Mouse (Mus musculus): ENCODE measurements around the gene Arhgap28. TPM values are rescaled to one million over a fixed set of nuclear protein-coding genes. Genes with fewer than 3 reads are reported as not detected.

Gene Arhgap28
- polyA plus RNA-seq, 1 experiment from 2014 or later: 6.9 TPM

GRCm38 (mm10) chr17:67985532-67985931, 18.4 kb downstream of the Arhgap28 start:
- 63% methylated on average over 4 of the region's 4 CpGs for WGBS
- Histone ChIP-seq H3K4me2 (replicated peaks) (no peak overlapping the region), H3K4me1 (replicated peaks) (0 out of 2 replicates have a peak, but pooled peaks cover 3% of the 10 kb centered on the region), H3K36me3 (no peaks in the 10 kb centered on the region), H3K4me3 (replicated peaks) (no peak overlapping the region), H3K9ac (replicated peaks) (no peak overlapping the region), H3K27me3 (no peaks in the 10 kb centered on the region), H3K9me3 (no peaks in the 10 kb centered on the region), H3K27ac (no peak overlapping the region)
- ATAC-seq: no peak

GRCm38 (mm10) chr17:67980573-67980972, 23.3 kb downstream of the Arhgap28 start:
- Histone ChIP-seq H3K27me3 (no peaks in the 10 kb centered on the region), H3K4me1 (replicated peaks) (peaks cover 4% of the 10 kb centered on the region), H3K4me2 (replicated peaks) (no peak overlapping the region), H3K9ac (replicated peaks) (no peak overlapping the region), H3K27ac (no peak overlapping the region), H3K4me3 (replicated peaks) (no peak overlapping the region), H3K36me3 (no peaks in the 10 kb centered on the region), H3K9me3 (no peaks in the 10 kb centered on the region)
- WGBS: 83% methylated on average over 3 of the region's 3 CpGs
- ATAC-seq: no peak

GRCm38 (mm10) chr17:67979248-67979647, 24.7 kb downstream of the Arhgap28 start:
- no peak for ATAC-seq
- Histone ChIP-seq H3K27ac (no peak overlapping the region), H3K9ac (replicated peaks) (no peak overlapping the region), H3K27me3 (no peaks in the 10 kb centered on the region), H3K36me3 (no peaks in the 10 kb centered on the region), H3K9me3 (no peaks in the 10 kb centered on the region), H3K4me2 (replicated peaks) (no peak overlapping the region), H3K4me1 (replicated peaks) (peaks cover 4% of the 10 kb centered on the region), H3K4me3 (replicated peaks) (no peak overlapping the region)
- WGBS: 90% methylated on average over 5 of the region's 5 CpGs

- Histone ChIP-seq H3K4me2 (replicated peaks) (no peak overlapping the region), H3K9me3 (no peaks in the 10 kb centered on the region), H3K4me3 (replicated peaks) (no peak overlapping the region), H3K27ac (no peak overlapping the region), H3K27me3 (no peaks in the 10 kb centered on the region), H3K9ac (replicated peaks) (no peak overlapping the region), H3K4me1 (replicated peaks) (peaks cover 4% of the 10 kb centered on the region), H3K36me3 (no peaks in the 10 kb centered on the region)
- 57% methylated on average over 3 of the region's 3 CpGs for WGBS
- no peak for ATAC-seq
These were observed 25.1 kb downstream of the Arhgap28 start for GRCm38 (mm10) chr17:67978786-67979185.

- no peaks in the 10 kb centered on the region for H3K9me3 ChIP-seq
- H3K27ac ChIP-seq: no peak overlapping the region
- 12% methylated on average over 2 of the region's 2 CpGs for WGBS
- H3K27me3 ChIP-seq: no peaks in the 10 kb centered on the region
- peaks cover 4% of the 10 kb centered on the region for H3K4me1 ChIP-seq (replicated peaks)
- H3K36me3 ChIP-seq: no peaks in the 10 kb centered on the region
- ATAC-seq: no peak
- H3K9ac ChIP-seq (replicated peaks): no peak overlapping the region
- H3K4me3 ChIP-seq (replicated peaks): no peak overlapping the region
- no peak overlapping the region for H3K4me2 ChIP-seq (replicated peaks)
These were observed 27.5 kb downstream of the Arhgap28 start for GRCm38 (mm10) chr17:67976465-67976864.

GRCm38 (mm10) chr17:67976027-67976426, 27.9 kb downstream of the Arhgap28 start:
- H3K36me3 ChIP-seq: no peaks in the 10 kb centered on the region
- no peak overlapping the region for H3K9ac ChIP-seq (replicated peaks)
- H3K9me3 ChIP-seq: no peaks in the 10 kb centered on the region
- no peak for ATAC-seq
- no peaks in the 10 kb centered on the region for H3K27me3 ChIP-seq
- H3K4me3 ChIP-seq (replicated peaks): no peak overlapping the region
- H3K27ac ChIP-seq: no peak overlapping the region
- peaks cover 4% of the 10 kb centered on the region for H3K4me1 ChIP-seq (replicated peaks)
- no peak overlapping the region for H3K4me2 ChIP-seq (replicated peaks)

GRCm38 (mm10) chr17:67974679-67975078, 29.2 kb downstream of the Arhgap28 start:
- Histone ChIP-seq H3K4me1 (replicated peaks) (peaks cover 4% of the 10 kb centered on the region), H3K36me3 (no peaks in the 10 kb centered on the region), H3K27ac (no peak overlapping the region), H3K9me3 (no peaks in the 10 kb centered on the region), H3K27me3 (no peaks in the 10 kb centered on the region), H3K4me2 (replicated peaks) (no peak overlapping the region), H3K9ac (replicated peaks) (no peak overlapping the region), H3K4me3 (replicated peaks) (no peak overlapping the region)
- WGBS: 56% methylated on average over 2 of the region's 2 CpGs
- ATAC-seq: no peak

GRCm38 (mm10) chr17:67966853-67967540, 36.9 kb downstream of the Arhgap28 start:
- Histone ChIP-seq H3K27ac (no peak overlapping the region), H3K27me3 (no peaks in the 10 kb centered on the region), H3K4me3 (replicated peaks) (no peak overlapping the region), H3K4me1 (replicated peaks) (no peaks in the 10 kb centered on the region), H3K9ac (replicated peaks) (no peak overlapping the region), H3K36me3 (no peaks in the 10 kb centered on the region), H3K4me2 (replicated peaks) (no peak overlapping the region), H3K9me3 (no peaks in the 10 kb centered on the region)
- no peak for ATAC-seq
- 88% methylated on average over 8 of the region's 8 CpGs for WGBS

GRCm38 (mm10) chr17:67962858-67963257, 41.1 kb downstream of the Arhgap28 start:
- WGBS: 95% methylated on average over 6 of the region's 6 CpGs
- H3K9me3 ChIP-seq: no peaks in the 10 kb centered on the region
- no peaks in the 10 kb centered on the region for H3K36me3 ChIP-seq
- H3K9ac ChIP-seq (replicated peaks): no peak overlapping the region
- H3K4me1 ChIP-seq (replicated peaks): no peaks in the 10 kb centered on the region
- no peak overlapping the region for H3K4me2 ChIP-seq (replicated peaks)
- H3K27ac ChIP-seq: no peak overlapping the region
- H3K27me3 ChIP-seq: no peaks in the 10 kb centered on the region
- ATAC-seq: no peak
- no peak overlapping the region for H3K4me3 ChIP-seq (replicated peaks)

- WGBS: 83% methylated on average over 8 of the region's 8 CpGs
- no peaks in the 10 kb centered on the region for H3K36me3 ChIP-seq
- H3K27ac ChIP-seq: no peak overlapping the region
- no peak overlapping the region for H3K4me2 ChIP-seq (replicated peaks)
- H3K4me1 ChIP-seq (replicated peaks): no peaks in the 10 kb centered on the region
- ATAC-seq: no peak
- no peaks in the 10 kb centered on the region for H3K27me3 ChIP-seq
- no peak overlapping the region for H3K4me3 ChIP-seq (replicated peaks)
- no peak overlapping the region for H3K9ac ChIP-seq (replicated peaks)
- H3K9me3 ChIP-seq: no peaks in the 10 kb centered on the region
These were observed 41.9 kb downstream of the Arhgap28 start for GRCm38 (mm10) chr17:67962020-67962419.

GRCm38 (mm10) chr17:67958909-67959308, 45.0 kb downstream of the Arhgap28 start:
- Histone ChIP-seq H3K4me1 (replicated peaks) (no peaks in the 10 kb centered on the region), H3K4me2 (replicated peaks) (no peak overlapping the region), H3K9ac (replicated peaks) (no peak overlapping the region), H3K4me3 (replicated peaks) (no peak overlapping the region), H3K36me3 (no peaks in the 10 kb centered on the region), H3K27me3 (no peaks in the 10 kb centered on the region), H3K9me3 (no peaks in the 10 kb centered on the region), H3K27ac (no peak overlapping the region)
- no peak for ATAC-seq
- WGBS: 93% methylated on average over 7 of the region's 7 CpGs

GRCm38 (mm10) chr17:67957603-67958002, 46.3 kb downstream of the Arhgap28 start:
- ATAC-seq: no peak
- no peak overlapping the region for H3K4me2 ChIP-seq (replicated peaks)
- H3K27me3 ChIP-seq: no peaks in the 10 kb centered on the region
- no peaks in the 10 kb centered on the region for H3K4me1 ChIP-seq (replicated peaks)
- 74% methylated on average over 1 of the region's 1 CpGs for WGBS
- H3K36me3 ChIP-seq: no peaks in the 10 kb centered on the region
- H3K9ac ChIP-seq (replicated peaks): no peak overlapping the region
- H3K4me3 ChIP-seq (replicated peaks): no peak overlapping the region
- no peaks in the 10 kb centered on the region for H3K9me3 ChIP-seq
- no peak overlapping the region for H3K27ac ChIP-seq

Measured in midbrain, embryonic 13.5 days (tissue).